Mouse (Mus musculus) cerebellum, adult 18-20 months (tissue): Measurements from ENCODE around the gene Lonp2.

ENCODE experiments used
- DNase-seq, 2 experiments: peaks; one replicate each; pipeline ENCODE4 v3.0.0; 2021

The Lonp2 gene

DNA sequence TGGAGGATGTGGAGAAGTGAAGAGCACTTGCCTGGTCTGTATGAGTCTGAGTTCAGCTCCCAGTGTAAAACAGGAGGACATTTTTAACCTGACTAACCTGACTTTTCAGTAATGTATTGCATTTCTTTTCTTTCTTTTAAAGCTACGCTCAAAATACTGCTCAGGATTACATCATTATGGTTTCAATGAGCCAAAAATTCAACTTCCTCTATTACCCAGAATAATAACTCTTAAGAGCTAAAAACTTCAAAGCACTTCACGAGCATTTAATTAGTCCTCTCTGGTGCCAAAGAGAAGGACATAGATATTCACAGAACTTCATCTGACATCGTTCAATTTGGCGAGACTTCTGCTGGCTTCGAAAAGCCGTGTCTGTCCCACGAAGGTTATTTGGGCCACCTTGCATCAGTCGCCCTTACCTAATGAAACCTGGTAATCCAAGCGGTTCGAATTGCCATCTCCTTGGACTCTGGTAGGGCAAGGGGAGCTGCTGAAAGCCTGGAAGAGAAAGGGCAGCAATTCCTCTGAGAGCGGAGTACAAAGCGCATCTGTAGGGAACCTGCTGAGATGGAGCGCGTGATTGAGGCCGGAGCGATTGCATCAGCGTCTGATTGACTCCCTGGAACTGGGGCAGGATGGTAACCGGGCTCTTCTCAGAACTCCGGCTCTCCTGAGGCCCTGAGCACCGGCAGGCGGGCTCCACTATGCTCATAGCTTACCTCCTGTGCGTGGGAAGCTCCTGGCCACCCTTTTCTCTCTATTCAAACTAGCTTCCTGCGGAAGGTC, 133.3 kb downstream of the Lonp2 start:
- DNase-seq: peak; percentile 33 to 37

DNA sequence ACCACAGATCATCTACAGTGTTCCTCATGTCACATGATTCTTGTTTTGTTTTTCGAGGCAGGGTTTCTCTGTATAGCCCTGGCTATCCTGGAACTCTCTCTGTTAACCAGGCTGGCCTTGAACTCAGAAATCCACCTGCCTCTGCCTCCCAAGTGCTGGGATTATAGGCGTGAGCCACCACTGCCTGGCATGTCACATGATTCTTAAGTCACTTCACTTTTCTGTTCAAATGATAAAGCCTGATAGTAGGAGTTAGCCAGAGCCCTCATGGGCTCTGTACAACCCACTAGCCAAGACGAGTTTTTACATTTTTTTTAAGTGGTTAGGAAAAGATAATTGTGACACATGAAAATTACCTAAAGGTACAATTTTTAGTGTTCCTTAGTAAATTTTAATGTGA, 134.8 kb downstream of the Lonp2 start:
- no peak for DNase-seq

DNA sequence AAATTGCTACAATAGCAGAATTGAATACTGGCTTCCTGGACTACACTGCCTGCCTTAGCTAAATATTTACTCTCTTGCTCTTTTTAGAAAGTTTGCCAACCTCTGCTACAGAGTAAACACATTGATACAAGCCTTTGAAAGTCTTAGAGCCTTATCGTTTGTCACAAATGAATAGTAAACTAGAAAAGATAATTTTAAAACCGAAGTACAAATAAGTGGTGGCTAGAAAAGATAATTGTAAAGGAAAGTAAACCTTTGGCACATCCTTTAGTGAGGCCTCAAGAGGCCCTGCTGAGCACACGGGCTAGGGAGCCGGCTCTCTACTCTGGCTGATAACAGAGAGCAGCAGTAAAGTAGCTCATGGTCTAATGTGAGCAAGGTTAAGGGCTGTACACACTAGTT, 135.2 kb downstream of the Lonp2 start:
- no peak for DNase-seq

DNA sequence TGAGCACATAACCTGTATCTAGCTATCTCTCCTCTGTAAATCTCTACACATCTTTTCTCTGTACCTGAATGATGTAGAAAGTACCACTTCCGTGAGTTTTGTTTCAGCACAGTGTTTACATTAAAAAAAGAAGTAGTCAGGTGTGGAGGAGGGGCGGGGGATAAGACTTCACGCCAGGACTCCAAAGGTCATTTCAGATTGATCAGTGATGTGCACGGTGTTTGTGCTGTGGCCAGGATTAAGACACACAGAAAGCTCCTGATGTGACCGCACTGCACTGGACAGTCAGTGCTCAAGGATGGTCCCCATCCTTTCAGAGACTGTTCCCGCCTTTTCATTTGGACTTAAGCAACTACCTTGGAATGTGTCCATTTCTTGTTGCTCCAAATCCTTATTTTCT, 136.9 kb downstream of the Lonp2 start:
- no peak for DNase-seq

DNA sequence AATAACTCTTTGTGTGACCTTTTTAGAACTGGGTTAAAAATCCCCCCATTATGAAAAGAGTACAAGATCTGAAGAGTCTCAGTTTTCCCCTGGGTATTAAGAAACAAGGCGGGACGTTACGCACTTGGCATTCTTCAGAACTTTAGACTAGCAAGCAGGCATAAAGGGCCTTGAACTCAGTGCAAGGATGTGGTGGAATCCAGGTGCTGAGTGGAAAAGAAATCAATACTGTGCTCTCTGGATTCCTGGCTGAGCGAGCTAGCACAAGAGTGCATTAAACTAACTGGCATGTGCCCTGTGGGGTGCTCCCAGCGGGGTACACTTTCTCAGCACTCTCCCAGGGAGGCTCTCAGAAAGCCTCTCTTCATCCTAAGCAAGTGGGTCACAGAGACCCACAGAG, 139.0 kb downstream of the Lonp2 start:
- no peak for DNase-seq

DNA sequence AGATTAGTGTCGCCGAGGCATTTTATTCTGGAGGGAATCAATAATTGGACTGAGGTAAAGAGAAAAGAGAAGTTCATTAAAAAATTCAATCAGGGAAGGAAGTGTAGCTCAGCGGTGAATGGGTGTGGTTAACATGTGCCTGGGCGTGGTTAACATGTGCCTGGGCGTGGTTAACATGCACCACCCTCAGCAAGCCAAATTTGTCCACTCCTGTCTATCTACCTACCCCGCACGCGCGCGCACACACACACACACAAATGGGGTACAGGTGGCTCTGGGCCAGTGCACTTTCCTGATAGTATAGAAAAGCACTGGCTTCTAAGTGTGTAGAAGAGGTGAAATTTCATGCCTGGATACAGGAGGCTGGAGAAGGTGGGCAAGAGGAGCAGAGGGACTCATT, 141.3 kb downstream of the Lonp2 start:
- DNase-seq: no peak

DNA sequence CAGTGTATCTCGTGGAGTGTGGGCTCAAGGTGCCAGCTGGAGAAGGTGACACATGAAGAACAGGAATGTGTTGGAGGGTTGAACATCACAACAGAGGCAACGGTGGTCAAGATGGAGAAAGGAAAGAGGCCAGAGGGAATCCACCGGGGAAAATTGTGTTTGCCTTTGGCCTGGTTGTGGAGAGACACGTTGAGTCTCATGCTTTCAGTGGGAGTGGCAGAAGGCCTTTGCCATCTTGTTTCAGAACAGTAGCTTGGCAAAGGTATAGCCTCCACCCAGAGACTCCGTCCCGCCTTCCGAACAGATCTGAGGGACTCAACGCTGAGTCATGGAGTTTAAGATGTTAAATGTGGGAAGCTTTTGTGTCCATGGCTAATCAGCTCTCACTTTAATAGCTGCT, 141.8 kb downstream of the Lonp2 start:
- DNase-seq: no peak

DNA sequence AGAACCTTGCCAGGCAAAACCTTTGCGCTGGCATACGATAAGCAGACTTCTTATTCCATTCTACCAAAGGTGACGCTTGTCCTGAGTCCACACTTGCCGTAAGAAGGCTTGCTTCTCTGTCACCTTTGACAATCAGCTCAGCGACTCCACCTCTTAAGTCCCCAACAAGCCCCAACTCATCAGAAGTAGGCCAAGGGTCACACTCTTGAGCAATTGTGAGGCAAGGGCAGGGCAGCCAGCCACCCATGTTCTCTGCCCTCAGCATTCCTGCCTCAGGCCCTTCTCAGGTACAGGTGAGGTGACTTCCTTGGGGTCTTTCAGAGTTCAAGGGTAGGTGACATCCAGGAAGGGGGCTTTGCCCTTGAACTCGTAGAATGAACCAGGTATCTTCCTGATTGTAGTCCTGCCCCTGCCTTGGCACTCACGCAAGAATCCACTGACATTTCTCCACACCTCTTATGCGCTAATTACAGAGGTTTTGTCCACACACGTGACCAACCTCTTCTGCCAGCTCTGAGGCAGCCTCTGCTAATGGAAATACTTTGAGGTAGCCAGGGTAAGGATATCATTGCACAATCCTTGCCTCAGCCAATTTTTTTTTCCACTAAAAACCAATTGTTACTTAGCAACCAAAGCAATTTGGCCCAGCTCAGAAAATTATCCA, 142.8 kb downstream of the Lonp2 start:
- no peak for DNase-seq

DNA sequence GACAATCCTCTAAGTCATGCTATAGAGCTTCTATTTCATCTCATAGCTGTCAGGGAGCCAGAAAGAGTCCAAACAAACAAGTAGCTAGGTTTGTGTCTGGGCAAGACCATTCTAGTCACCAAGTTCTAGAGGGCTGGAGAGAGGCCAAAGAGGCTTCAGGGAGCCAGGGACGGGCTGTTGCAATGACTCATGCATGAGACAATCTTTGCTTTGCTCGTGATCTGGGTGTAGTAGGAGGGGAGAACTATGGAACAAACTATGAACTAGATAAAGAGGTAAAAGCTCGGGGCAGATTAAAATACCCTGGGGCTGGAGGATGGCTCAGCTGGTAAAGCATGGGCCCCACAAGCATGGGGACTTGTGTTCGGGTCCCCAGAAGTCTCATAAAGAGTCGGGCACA, 144.7 kb downstream of the Lonp2 start:
- DNase-seq: peak; percentile 7 to 8

DNA sequence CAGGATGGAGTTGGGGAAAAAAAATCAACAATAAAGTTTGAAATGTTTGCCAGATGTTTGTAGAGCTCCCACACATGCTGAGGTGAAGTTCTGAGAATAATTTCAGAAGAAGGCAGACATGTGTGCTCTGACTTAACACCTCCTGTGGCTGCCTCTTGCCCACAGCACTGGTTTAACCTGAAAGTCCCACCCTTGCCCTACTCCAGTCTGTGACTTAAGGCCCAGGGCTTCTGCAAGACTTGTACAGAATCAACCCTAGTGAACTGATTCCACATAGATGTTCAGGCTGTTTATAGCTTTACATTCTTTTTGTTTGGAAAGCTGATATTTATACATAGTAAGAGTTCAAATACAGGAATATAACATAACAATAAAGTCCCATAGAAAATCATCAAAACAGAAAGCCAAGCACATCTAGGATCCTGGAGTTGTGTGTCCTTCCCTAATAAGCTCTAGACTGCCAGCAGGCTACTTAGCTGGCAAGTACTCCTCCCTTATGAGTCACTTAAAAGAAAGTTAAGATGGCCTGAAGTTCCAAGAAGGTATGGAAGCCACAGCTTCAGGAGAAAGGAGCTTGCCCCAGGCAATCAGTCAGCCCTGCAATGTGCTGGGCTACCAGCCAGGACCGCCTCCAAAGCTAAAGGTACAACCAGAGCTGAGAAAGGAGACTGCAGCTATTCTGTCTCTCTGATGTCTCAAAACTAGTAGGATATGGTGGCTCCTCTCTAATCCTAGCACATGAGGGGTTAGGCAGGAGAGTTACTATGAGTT, 146.3 kb downstream of the Lonp2 start:
- DNase-seq: no peak
